Mouse (Mus musculus) right cerebral cortex, postnatal 14 days (tissue): ENCODE measurements around the gene Sec62.
"Not testable (repeated sequence)": the region's sequence is repeated elsewhere in the genome, so short reads cannot be mapped to it uniquely, and the experiment has no call there.

ENCODE experiments used
- DNase-seq: peaks from one replicate; pipeline ENCODE4 v3.0.0; 2022

Gene Sec62

DNA sequence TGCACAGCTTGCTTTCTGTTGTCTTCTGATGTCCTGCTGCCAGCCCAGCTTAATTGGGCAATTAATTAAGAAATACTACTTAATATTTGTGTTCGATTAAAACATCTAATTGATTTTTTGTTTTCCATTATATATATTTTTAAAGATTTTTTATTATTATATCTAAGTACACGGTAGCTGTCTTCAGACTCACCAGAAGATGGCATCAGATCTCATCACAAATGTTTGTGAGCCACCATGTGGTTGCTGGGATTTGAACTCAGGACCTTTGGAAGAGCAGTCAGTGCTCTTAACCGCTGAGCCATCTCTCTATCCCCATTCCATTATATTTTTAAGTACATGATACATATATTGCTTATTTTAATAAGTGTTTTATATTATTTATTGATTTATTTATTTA, 40.6 kb downstream of the Sec62 start:
- DNase-seq: no peak

DNA sequence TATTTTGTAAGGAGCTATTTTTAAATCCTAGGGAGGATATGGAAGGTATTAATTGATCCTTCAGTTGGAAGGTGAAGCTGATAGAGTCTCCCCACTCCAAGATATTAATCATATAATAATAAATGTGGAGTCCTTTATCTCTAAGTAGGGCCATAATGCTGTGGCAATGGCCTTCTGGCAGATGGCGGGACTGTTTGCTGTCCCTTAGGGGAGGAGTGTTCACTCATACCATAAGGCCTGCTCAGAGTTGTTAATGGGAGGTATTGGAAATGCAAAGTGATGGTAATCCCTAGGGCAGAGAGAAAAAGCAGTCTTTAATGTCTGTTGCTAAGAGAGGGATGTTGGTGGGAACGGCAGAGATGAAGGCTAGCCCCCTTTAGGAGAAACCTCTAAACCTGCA, 53.1 kb downstream of the Sec62 start:
- DNase-seq: no peak

DNA sequence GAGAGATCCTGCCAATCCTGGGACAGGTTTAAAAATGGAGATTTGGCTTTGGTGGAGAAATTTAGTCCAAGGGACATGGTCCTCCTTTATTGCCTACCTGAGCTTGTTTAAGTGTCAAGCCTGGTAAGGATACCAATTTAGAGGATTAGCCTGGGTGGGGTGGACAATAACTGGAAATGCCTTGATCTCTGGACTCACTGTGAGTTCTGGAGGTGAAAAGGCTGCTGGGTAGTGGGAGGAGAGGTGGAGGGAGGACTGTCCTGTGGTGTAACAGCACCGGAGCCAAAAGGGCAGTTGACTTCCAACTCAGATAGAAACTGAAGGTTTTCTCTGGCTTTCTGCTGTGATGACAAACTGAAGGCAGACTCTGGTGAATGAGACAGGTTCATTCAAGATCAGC, 54.7 kb downstream of the Sec62 start:
- DNase-seq: no peak

DNA sequence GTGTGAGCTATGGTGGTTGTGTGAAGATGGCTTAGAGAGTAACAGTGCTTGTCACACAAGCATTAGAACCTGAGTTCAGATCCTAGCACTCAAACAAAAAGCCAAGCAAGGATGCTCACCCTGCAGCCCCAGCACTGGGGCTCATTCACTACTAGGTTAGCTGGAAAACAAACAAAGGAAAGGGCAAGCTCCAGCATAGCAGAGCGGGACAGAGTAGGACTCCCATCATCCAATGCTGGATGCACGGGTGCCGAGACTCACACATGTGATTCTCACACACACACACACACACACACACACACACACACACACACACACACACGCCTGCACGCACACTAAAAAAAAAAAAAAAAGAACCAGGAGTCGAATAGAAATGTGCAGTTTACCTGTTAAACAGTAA, 58.7 kb downstream of the Sec62 start:
- no peak for DNase-seq

DNA sequence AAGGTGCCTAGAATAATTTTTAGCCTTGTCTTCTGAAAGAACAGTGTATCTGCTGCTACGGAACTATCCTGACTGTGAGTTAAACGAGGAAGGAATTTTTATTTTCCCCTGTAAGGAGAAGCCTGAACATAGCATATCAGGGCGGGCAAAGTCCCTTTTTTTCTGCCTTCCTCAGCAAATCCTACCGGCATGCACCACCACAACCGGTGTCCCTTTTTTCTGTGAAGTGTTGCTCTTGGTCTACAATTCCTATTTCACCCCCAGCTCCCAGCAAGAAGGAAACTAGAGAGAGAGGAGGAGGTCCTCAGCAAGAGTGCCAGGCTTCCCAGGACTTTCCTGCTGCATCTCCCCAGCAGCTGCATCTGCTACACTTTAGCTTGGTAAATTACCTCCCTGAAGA, 60.9 kb downstream of the Sec62 start:
- DNase-seq: no peak

DNA sequence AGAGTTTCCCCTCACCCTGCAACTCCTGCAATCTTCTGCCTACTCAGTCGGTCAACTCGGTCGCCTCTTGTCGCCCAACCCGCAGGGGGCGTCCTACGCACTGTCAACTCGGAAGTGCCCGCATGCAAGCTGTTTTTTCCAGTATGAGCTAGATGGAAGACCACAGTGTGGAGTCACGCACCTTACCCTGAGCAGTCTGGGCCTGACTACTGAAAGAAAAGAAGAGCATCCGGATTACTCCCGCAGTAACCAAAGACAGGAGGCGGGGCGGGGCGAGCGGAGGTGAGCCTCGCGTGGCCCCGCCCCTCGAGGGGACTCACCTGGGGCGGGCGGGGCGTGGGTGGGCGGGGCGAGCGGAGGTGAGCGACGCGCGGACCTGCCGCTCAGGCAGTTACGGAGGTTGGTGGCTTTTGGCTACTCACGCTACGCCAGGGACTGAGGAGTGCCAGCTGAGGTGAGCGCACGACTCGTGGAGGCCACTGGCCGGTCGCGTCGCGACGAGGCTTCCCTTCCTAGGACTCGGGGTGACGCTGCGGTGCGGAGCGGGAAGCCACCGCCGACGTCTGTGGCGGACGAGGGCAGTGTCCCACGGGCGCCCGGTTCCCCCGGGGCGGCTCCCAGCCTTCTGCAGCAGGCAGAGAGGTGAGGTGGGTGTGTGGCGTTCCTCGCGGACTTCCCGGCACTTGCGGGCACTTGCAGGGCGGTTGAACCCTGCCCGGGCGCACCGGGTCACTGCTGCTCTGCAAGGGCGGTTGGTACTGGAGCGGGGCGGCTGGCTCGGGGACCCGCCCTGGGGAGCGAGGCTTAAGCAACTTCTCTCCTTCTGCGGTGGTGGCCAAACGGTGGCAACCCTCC, 63.2 kb downstream of the Sec62 start, which contains the start of gene Gpr160:
TSS of gene Gpr160 (plus strand) at position 347 of the 855 bp plus-strand sequence.
- peak; percentile 62 for DNase-seq

DNA sequence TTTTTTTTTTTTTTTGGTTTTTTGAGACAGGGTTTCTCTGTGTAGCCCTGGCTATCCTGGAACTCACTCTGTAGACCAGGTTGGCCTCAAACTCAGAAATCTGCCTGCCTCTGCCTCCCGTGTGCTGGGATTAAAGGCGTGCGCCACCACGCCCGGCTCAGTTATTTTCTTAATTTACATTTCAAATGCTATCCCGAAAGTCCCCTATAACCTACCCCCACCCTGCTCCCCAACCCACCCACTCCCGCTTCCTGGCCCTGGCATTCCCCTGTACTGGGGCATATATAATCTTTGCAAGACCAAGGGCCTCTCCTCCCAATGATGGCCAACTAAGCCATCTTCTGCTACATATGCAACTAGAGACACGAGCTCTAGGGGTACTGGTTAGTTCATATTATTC, 66.9 kb downstream of the Sec62 start:
- not testable (repeated sequence) for DNase-seq

DNA sequence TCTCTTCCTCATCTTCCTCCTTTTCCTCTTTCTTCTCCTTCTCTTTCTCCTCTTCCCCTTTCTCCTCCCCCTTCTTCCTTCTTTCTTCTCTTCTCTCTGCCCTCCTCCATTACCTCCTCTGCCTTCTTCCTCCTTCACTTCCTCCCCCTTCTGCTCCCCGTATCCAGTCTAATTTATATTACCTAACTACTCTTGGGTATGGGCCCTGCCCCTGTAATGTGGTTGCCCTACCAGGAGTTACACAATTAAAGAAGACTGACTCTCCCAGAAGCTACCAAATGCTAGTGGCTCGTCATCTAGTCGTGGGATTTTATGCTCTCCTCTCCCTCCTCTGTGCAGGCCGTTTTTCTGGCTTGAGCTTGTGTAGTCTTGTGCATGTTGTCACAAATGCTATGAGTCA, 68.0 kb downstream of the Sec62 start:
- no peak for DNase-seq

DNA sequence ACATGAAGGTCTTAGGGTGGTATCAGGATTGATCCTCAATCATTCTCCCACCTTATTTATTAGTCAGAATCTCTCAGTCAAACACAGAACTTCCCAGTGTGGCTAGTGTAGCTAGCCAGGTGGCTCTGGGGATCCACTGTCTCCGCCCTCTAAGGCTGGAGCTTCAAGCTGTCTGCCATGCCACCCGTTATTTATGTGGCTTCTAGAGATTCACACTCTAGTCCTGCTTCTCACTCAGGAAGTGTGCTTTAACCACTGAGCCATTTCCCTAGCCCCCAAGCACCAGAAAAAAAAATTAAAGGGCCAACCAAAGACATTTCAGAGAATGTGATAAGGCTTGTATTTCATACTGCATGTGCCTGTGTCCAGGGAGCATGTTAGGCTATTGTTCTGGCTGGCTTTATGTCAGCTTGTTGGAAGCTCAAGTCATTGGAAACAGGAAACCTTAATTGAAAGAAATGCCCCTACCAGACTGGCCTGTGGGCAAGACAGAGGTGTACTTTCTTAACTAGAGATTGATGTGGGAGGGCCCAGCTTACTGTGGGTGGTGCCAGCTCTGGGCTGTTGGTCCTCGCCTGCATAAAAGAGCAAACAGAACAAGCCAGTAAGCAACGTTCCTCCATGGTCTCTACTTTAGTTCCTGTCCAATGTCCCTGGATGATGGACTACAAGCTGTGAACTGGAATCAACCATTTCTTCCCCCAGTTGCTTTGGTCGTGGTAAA, 71.2 kb downstream of the Sec62 start:
- no peak for DNase-seq

DNA sequence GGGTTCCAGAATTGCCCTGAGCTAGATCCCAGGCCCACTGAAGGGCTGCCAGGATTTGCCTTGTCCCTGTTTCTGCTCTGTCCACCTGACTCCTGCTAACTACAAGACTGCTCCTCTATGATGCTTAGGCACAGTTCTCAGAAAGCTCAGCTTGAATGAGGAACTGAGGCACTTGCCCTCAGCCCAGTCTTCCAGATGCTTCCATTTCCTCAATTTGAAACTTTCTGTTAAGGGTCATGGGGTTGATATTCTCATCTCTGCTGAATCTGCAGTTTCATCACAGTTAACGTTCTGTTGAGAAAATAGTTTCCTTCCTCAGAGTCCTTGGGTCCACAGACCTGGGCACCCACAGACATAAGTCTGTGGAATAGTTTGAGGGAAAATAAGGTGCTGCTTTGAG, 72.0 kb downstream of the Sec62 start:
- no peak for DNase-seq

DNA sequence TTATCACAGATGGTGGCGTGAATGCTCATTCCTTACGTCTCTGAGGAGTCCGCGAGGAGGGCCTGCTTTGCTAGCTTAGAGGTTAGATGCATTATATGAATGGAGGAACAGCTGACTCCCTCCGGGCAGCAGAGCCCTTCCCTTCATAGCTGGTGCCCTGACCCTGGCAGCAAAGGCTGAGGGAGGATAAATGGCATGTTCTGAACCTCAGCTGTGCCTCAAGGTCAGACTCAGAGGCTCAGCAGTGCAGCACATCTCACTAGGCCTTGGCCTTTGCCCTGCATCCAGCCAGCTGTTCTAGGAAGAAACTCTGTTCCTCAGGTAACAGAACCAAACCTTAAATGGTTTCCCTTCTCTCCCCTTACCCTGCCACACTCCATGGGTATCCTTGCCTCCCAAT, 75.5 kb downstream of the Sec62 start:
- DNase-seq: no peak

DNA sequence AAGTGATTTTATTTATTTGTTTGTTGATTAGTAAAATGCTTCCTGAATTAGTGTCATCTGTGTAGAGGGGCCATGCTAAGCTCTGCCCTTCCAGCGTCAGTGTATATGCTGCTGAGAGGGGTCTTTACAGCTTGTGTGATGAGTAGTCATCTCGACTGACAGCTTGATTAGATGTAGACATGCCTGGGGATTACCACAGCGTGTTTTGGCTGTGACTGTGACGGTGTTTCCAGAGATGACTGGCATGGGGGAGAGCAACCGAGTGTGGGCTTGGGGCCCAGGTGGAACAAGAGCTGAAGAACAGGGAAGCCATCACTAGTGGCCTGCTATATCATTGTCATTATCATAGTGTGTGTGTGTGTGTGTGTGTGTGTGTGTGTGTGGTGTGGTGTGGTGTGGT, 76.0 kb downstream of the Sec62 start:
- DNase-seq: no peak

DNA sequence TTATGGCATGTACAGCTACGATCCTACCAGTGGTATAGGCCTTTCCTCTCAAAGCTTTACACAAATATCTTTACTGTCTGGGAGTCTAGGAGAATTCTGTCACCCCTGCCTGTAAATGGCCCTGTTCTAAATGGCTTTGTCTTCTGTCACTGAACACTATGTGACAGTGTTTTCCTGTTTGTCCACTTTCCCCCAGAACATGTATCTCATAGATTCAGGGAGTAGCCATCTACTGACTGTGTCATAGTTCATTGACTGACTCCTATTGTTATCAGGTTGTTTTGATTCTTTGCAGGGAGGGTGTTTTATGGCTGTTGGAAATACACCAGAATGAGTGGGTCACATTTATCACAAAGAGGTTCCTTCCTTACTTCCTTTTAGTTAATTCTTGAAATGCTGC, 77.3 kb downstream of the Sec62 start:
- no peak for DNase-seq
